Mouse (Mus musculus) fibroblast of lung, adult 2 months (primary cell): Measurements from ENCODE around the gene Rimkla.
"Not testable (repeated sequence)": the region's sequence is repeated elsewhere in the genome, so short reads cannot be mapped to it uniquely, and the experiment has no call there.

Experiments
- DNase-seq: peaks from one replicate; pipeline ENCODE4 v3.0.0-alpha.2; 2011; ENCODE audit warnings: low read depth

The Rimkla gene

GRCm38 (mm10) chr4:119492291-119492932 lies at the start of gene Rimkla:
Gene Rimkla, minus strand, starts transcription at chr4:119492628.
- no peak for DNase-seq

GRCm38 (mm10) chr4:119540533-119540890 lies 48.1 kb upstream of the Rimkla start:
- DNase-seq: no peak

GRCm38 (mm10) chr4:119539836-119540532 lies 47.6 kb upstream of the Rimkla start:
- no peak for DNase-seq

DNA sequence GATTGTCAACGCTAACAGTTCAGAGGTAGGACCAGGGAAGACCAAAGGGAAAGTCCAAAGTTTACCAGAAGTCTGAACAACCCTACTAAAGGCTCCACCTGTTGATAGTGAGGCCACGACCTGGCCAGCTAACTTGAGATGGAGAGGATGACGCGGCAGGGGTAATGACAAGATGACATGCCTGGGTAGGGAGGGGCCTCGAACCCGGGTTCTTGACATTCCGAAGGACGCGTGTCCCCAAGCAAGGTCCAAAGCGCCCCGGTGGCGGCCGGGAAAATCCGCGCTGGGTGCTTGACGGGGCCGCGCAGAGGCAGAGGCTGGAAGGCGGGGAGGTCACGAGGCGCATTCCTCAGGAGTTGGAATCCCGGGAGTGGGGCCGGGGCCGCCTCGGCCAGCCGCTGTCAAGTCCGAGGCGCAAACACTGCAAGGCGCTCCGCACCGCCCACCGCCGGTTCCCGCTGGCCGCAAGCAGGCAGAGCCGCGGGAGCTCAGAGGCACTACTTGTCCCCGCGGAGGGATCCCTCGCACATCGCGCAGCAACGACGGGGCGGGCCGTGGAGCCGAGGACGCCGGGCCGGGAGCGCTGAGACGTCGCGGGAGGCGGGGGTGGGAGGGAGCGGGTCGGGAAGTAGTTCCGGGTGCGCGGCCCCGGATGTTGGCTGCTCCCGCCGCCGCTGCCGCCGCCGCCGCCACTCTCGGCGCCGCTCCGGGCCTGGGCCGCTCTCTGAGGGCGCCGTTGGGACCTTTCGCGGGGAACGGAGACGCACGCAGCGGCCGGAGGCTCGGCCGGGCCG lies 46.8 kb upstream of the Rimkla start, which contains the start of gene Frg2f1:
Gene Frg2f1 (minus strand): TSS at position 499 of the 794 bp plus-strand sequence.
- DNase-seq: peak; percentile 65

GRCm38 (mm10) chr4:119537436-119537835 lies 45.0 kb upstream of the Rimkla start:
- no peak for DNase-seq

- DNase-seq: not testable (repeated sequence)
Measured at GRCm38 (mm10) chr4:119536615-119537014, 44.2 kb upstream of the Rimkla start, which contains the start of gene Foxj3. Gene Foxj3, plus strand, starts transcription at chr4:119537004.

GRCm38 (mm10) chr4:119535103-119535502 lies 42.7 kb upstream of the Rimkla start:
- no peak for DNase-seq

- DNase-seq: no peak
Measured at GRCm38 (mm10) chr4:119531813-119532212, 39.4 kb upstream of the Rimkla start.

DNA sequence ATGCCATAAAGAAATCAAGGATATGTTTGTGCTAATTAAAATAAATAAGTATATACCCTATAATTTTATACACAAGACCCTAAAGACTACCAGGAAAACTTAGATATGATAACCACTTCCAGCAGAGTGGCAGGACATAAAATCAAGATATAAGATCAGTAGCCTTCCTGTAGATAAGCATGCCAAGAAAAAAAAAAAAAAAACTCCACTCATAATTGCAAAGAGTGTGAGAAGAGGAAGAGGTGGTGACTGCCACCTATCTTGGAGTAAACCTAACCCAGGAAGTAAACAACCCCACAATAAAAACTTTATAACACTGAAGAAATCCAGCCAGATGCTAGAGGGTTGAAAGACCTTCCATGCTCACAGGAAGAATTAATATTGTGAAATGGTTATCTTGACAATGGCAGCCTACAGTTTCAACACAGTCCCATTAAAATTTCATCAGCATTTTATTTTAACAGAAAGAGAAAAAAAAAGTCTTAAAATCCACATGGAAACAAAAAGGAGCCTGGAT lies 34.0 kb upstream of the Rimkla start:
- DNase-seq: no peak

DNA sequence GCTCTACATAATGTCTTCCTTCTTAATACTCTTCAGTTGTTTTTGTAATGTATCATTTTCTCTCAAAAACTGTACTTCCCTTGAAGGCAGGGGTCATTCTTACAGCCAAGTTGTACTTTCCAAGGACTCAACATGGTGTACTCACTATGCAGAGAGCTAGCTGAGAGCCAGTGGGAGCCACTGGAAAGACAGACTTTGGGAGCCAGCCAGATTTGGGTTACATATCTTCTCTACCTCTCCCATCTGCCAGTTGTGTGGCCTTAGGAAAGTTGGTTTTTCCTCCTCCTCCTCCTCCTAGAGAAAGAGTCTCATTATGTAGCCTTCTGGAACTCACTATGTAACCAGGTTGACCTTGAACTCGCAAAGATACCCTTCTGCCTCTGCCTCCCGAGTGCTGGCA lies 32.0 kb upstream of the Rimkla start:
- no peak for DNase-seq

- DNase-seq: no peak
Measured at GRCm38 (mm10) chr4:119524010-119524409, 31.6 kb upstream of the Rimkla start.

DNA sequence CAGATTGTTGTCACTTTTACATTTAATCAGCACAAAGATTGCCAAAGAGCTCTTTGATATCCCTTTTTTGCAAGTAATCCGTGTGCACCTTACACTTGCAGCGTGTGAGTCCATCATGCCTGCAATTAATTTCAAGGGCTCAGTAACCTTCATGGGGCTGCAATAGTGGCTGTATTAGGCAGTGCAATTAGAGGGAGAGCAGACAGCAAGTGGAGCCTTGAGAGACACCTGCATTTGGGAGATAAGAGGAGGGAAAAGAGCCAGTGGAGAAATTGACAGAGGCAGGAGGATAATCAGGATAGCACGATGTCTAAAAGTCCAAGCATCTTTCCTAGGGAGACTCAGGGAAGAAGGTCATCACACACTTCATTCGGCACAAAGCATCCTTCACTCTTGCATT lies 31.1 kb upstream of the Rimkla start:
- DNase-seq: no peak

GRCm38 (mm10) chr4:119512731-119513141 lies 20.3 kb upstream of the Rimkla start:
- DNase-seq: no peak

DNA sequence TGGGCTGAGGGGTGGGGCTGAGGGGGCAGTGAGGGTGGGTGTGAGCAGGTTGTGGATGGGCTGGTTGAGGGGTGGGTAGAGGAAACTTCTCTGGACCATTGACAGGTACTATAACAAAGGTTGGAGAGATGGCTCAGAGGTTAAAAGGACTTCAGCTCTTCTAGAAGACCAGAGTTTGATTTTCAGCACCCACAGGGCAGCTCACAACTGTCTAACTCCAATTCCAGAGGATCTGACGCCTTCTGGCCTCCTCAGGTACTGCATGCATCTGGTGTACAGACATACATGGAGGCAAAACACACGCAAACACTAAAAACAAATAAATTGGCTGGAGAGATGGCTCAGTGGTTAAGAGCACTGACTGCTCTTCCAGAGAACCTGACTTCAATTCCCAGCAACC lies 19.2 kb upstream of the Rimkla start:
- no peak for DNase-seq

GRCm38 (mm10) chr4:119498319-119498848 lies 6.0 kb upstream of the Rimkla start:
- no peak for DNase-seq

DNA sequence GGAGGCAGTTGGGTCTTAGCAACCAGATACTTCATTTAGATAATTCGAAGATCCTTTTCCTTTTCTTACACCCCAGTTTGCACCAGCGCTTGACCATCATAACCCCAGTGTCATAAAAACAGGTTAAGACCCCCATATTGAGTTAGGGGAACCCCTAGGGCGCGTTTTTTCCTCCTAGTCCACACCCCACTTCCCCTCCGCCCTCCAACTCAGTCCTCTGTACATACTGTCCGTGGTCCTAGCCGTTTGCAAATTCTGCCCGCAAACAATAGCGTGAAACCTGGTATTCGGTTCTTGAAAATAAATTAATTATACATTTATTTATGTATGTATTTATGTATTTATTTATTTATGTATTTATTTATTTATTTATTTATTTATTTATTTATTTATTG lies 502 bp upstream of the Rimkla start:
- no peak for DNase-seq

- no peak for DNase-seq
Measured at GRCm38 (mm10) chr4:119490806-119491205, 1.6 kb downstream of the Rimkla start.

- DNase-seq: no peak
Measured at GRCm38 (mm10) chr4:119489666-119490065, 2.8 kb downstream of the Rimkla start.

- DNase-seq: no peak
Measured at GRCm38 (mm10) chr4:119484882-119485281, 7.5 kb downstream of the Rimkla start.

DNA sequence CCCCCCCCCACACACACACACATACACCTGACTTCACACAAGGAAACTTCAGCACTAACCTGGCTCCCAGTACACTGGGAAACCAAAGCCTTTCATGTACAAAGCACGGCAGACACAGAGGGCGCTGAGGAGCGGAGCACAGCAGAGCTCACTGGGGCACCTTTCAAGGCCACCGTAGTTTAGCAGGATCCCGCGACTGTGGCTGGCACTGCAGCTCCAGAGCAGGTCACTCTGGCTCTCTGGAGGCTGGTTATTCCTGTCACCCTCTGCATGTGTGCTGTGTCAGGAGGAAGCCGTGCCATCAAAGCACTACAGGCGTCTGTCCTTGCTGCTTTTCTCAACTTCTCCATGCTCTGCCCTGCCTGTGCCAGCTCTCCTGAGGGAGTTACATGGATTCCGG lies 9.4 kb downstream of the Rimkla start:
- no peak for DNase-seq

- no peak for DNase-seq
Measured at GRCm38 (mm10) chr4:119473150-119473549, 19.3 kb downstream of the Rimkla start.

DNA sequence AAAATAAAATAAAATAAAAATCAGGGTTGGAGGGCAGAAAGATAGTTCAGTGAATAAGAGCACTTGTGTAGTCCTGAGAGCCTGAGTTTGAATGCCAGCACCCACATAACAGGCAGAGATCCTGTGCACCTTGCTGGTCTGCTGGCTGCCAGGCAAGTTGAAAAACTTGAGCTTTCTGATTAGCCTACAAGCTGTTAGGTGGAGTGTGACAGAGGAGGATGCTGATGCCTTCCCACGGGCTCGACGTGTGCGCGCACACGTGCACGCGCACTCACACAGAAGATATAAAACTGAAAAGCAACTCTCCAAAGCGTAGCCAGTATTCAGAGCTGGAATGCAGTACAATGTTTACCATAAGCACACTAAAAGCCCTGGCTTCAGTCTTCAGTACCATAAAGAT lies 19.9 kb downstream of the Rimkla start:
- no peak for DNase-seq
